Mouse (Mus musculus) liver, postnatal 0 days (tissue): ENCODE measurements around the gene Rcn1. TPM values are rescaled to one million over a fixed set of nuclear protein-coding genes. Genes with fewer than 3 reads are reported as not detected.

ENCODE experiments used
- ATAC-seq: fragments of 200-750 bp; cut with Nextera tagmentation; 2 replicates; pipeline ENCODE4 v1.8.0; 2017; ENCODE audit warnings: mild to moderate bottlenecking, moderate library complexity
- DNase-seq: peaks from one replicate; pipeline ENCODE4 v3.0.0-alpha.2; 2016
- H3K27ac ChIP-seq: fragments of 300-500 bp; sonication (generic); 2 replicates; pipeline ENCODE4 v1.5.1; 2014; ENCODE audit warnings: antibody characterized with exemption, moderate library complexity, mild to moderate bottlenecking, low read depth
- H3K27me3 ChIP-seq: fragments of 300-500 bp; sonication (generic); 2 replicates; pipeline ENCODE4 v1.6.1; 2014; ENCODE audit warnings: low read length, control low read depth, mixed read lengths; ENCODE audit not compliant: insufficient read depth
- H3K36me3 ChIP-seq: fragments of 300-500 bp; sonication (generic); replicated peaks from 2 replicates; pipeline ENCODE4 v1.6.1; 2014; ENCODE audit warnings: mild to moderate bottlenecking, control low read depth, low read length, moderate library complexity, mixed read lengths; ENCODE audit not compliant: insufficient read depth
- H3K4me1 ChIP-seq: fragments of 300-500 bp; sonication (generic); 2 replicates; pipeline ENCODE4 v1.6.1; 2014; ENCODE audit warnings: antibody characterized with exemption, mild to moderate bottlenecking, control low read depth; ENCODE audit not compliant: insufficient read depth
- H3K4me2 ChIP-seq: fragments of 300-500 bp; sonication (generic); 2 replicates; pipeline ENCODE4 v1.6.1; 2014; ENCODE audit warnings: low read depth, mild to moderate bottlenecking, low read length, moderate library complexity, mixed read lengths
- H3K4me3 ChIP-seq: fragments of 300-500 bp; sonication (generic); 2 replicates; pipeline ENCODE4 v1.5.1; 2014; ENCODE audit warnings: low read depth, low read length
- H3K9ac ChIP-seq: fragments of 300-500 bp; sonication (generic); replicated peaks from 2 replicates; pipeline ENCODE4 v1.6.1; 2014; ENCODE audit warnings: mild to moderate bottlenecking, moderate library complexity
- H3K9me3 ChIP-seq: fragments of 300-500 bp; sonication (generic); 2 replicates; pipeline ENCODE4 v1.6.1; 2016; ENCODE audit warnings: mild to moderate bottlenecking, control low read depth, low read length, mixed read lengths
- CTCF ChIP-seq: sonication (generic); IDR thresholded peaks from 2 replicates; pipeline ENCODE4 v1.5.1; 2016; ENCODE audit warnings: antibody characterized with exemption, low read depth
- EP300 ChIP-seq: IDR thresholded peaks from 2 replicates; pipeline ENCODE4 v1.6.1; 2016; ENCODE audit warnings: antibody characterized with exemption, low read depth, mild to moderate bottlenecking
- WGBS: fragments of 180-500 bp; shearing (Covaris S2); extraction: QIAGEN DNeasy Blood & Tissue Kit; methylation state at CpG from one replicate; pipeline ENCODE4 v1.1.7; 2014; ENCODE audit not compliant: insufficient replicate concordance; 5-methylcytosine and 5-hydroxymethylcytosine counted together
- polyA plus RNA-seq: library from polyadenylated mRNA; unstranded; fragments of >200 nt; fragmentation: Nextera tagmentation; extraction: Ambion mirVana; gene quantifications from 2 replicates; pipeline ENCODE4 v1.2.1, GENCODE M21; 2015

The Rcn1 gene
- polyA plus RNA-seq, 1 experiment from 2014 or later, result 8.6 TPM

GRCm38 (mm10) chr2:105400558-105400957, 1.4 kb upstream of the Rcn1 start:
- H3K36me3 ChIP-seq, result no peaks in the 10 kb centered on the region
- H3K4me3 ChIP-seq, result no peak overlapping the region
- DNase-seq (no peak), ATAC-seq (no peak)
- peaks cover 14% of the 10 kb centered on the region for H3K4me1 ChIP-seq
- no peak overlapping the region for H3K9ac ChIP-seq
- H3K4me2 ChIP-seq, result no peak overlapping the region
- 75% methylated on average over 4 of the region's 4 CpGs for WGBS
- no peaks in the 10 kb centered on the region for H3K27me3 ChIP-seq
- no peaks in the 10 kb centered on the region for H3K9me3 ChIP-seq
- TF ChIP-seq EP300, result no peak
- no peak for TF ChIP-seq CTCF
- H3K27ac ChIP-seq, result no peak overlapping the region

GRCm38 (mm10) chr2:105398636-105399084, 459 bp downstream of the Rcn1 start:
- no peaks in the 10 kb centered on the region for H3K27me3 ChIP-seq
- peak overlapping the region; percentile 68 for H3K27ac ChIP-seq
- H3K4me1 ChIP-seq, result peaks cover 14% of the 10 kb centered on the region
- peak overlapping the region; percentile 73 for H3K9ac ChIP-seq
- H3K9me3 ChIP-seq, result no peaks in the 10 kb centered on the region
- TF ChIP-seq CTCF (no peak), EP300 (no peak)
- WGBS, result 2% methylated on average over 28 of the region's 31 CpGs
- H3K36me3 ChIP-seq, result 0 out of 2 replicates have a peak, but pooled peaks cover 3% of the 10 kb centered on the region
- peak overlapping the region; percentile 97 for H3K4me2 ChIP-seq
- H3K4me3 ChIP-seq, result peak overlapping the region; percentile 80
- ATAC-seq, result peak; percentile 65
- DNase-seq, result peak; percentile 60

- Histone ChIP-seq H3K27ac (no peak overlapping the region), H3K9me3 (no peaks in the 10 kb centered on the region), H3K36me3 (0 out of 2 replicates have a peak, but pooled peaks cover 3% of the 10 kb centered on the region), H3K4me2 (peak overlapping the region; percentile 97), H3K4me1 (peaks cover 14% of the 10 kb centered on the region), H3K27me3 (no peaks in the 10 kb centered on the region), H3K4me3 (peak overlapping the region; percentile 80; the same call in 1 of the 2 replicates), H3K9ac (0 out of 2 replicates have a peak overlapping the region, but pooled peaks have one; percentile 73)
- TF ChIP-seq EP300, result no peak
- TF ChIP-seq CTCF, result no peak
- no peak for ATAC-seq
- WGBS, result 42% methylated on average over 5 of the region's 5 CpGs
- no peak for DNase-seq
These were observed 1.5 kb downstream of the Rcn1 start for GRCm38 (mm10) chr2:105397446-105398211.

GRCm38 (mm10) chr2:105396066-105396465, 3.1 kb downstream of the Rcn1 start:
- TF ChIP-seq EP300 (0 out of 2 replicates have a peak, but pooled peaks have one; percentile 21), CTCF (no peak)
- H3K4me1 ChIP-seq, result peaks cover 14% of the 10 kb centered on the region

GRCm38 (mm10) chr2:105394375-105394774, 4.7 kb downstream of the Rcn1 start:
- H3K4me3 ChIP-seq, result no peak overlapping the region
- peaks cover 14% of the 10 kb centered on the region for H3K4me1 ChIP-seq
- TF ChIP-seq EP300, result no peak
- no peak for TF ChIP-seq CTCF
- ATAC-seq (no peak), DNase-seq (no peak)
- H3K4me2 ChIP-seq, result no peak overlapping the region
- 78% methylated on average over 4 of the region's 4 CpGs for WGBS
- no peak overlapping the region for H3K27ac ChIP-seq
- no peaks in the 10 kb centered on the region for H3K9me3 ChIP-seq
- peaks cover 3% of the 10 kb centered on the region; the same call in 1 of the 2 replicates for H3K36me3 ChIP-seq
- no peak overlapping the region for H3K9ac ChIP-seq
- H3K27me3 ChIP-seq, result no peaks in the 10 kb centered on the region

More at GRCm38 (mm10) chr2:105396066-105396465, 3.1 kb downstream of the Rcn1 start:
- peaks cover 3% of the 10 kb centered on the region; the same call in 1 of the 2 replicates for H3K36me3 ChIP-seq
- DNase-seq (no peak), ATAC-seq (no peak)
- H3K27ac ChIP-seq, result no peak overlapping the region
- 71% methylated on average over 9 of the region's 9 CpGs for WGBS
- H3K9ac ChIP-seq, result no peak overlapping the region
- no peak overlapping the region for H3K4me3 ChIP-seq
- no peaks in the 10 kb centered on the region for H3K27me3 ChIP-seq
- H3K9me3 ChIP-seq, result no peaks in the 10 kb centered on the region
- H3K4me2 ChIP-seq, result no peak overlapping the region

GRCm38 (mm10) chr2:105392514-105392913, 6.6 kb downstream of the Rcn1 start:
- 60% methylated on average over 2 of the region's 2 CpGs for WGBS
- no peaks in the 10 kb centered on the region for H3K9me3 ChIP-seq
- TF ChIP-seq CTCF, result no peak
- no peak for TF ChIP-seq EP300
- peaks cover 12% of the 10 kb centered on the region; the same call in 1 of the 2 replicates for H3K36me3 ChIP-seq
- no peak overlapping the region for H3K4me2 ChIP-seq
- peaks cover 6% of the 10 kb centered on the region for H3K4me1 ChIP-seq
- H3K4me3 ChIP-seq, result no peak overlapping the region
- ATAC-seq (no peak), DNase-seq (no peak)
- no peak overlapping the region for H3K27ac ChIP-seq
- no peak overlapping the region for H3K9ac ChIP-seq
- H3K27me3 ChIP-seq, result no peaks in the 10 kb centered on the region
